Mouse (Mus musculus) midbrain, embryonic 14.5 days (tissue): ENCODE data around the gene Cnr2. TPM values are rescaled to one million over a fixed set of nuclear protein-coding genes. Genes with fewer than 3 reads are reported as not detected.
A peak's percentile ranks its signal among the peaks of the same experiment; 100 is the strongest.

Experiments
- ATAC-seq: fragments of 200-750 bp; cut with Nextera tagmentation; 2 replicates; pipeline ENCODE4 v1.8.0; 2017; ENCODE audit warnings: moderate number of reproducible peaks, moderate library complexity; ENCODE audit not compliant: low FRiP score, low TSS enrichment
- DNase-seq: peaks from one replicate; pipeline ENCODE4 v3.0.0-alpha.2; 2015
- H3K27ac ChIP-seq: fragments of 300-500 bp; sonication (generic); replicated peaks from 2 replicates; pipeline ENCODE4 v1.5.1; 2014; ENCODE audit warnings: mild to moderate bottlenecking, low read depth, low read length, moderate library complexity
- H3K27me3 ChIP-seq: fragments of 300-500 bp; sonication (generic); 2 replicates; pipeline ENCODE4 v1.6.1; 2014; ENCODE audit warnings: low read length, control low read depth, mixed read lengths; ENCODE audit not compliant: control insufficient read depth, insufficient read depth
- H3K36me3 ChIP-seq: fragments of 300-500 bp; sonication (generic); 2 replicates; pipeline ENCODE4 v1.6.1; 2014; ENCODE audit warnings: low read length, control low read depth; ENCODE audit not compliant: control insufficient read depth, insufficient read depth
- H3K4me1 ChIP-seq: fragments of 300-500 bp; sonication (generic); 2 replicates; pipeline ENCODE4 v1.6.1; 2014; ENCODE audit warnings: mild to moderate bottlenecking, antibody characterized with exemption, low read length, control low read depth; ENCODE audit not compliant: control insufficient read depth, insufficient read depth
- H3K4me2 ChIP-seq: fragments of 300-500 bp; sonication (generic); 2 replicates; pipeline ENCODE4 v1.6.1; 2014; ENCODE audit warnings: mild to moderate bottlenecking, low read length, moderate library complexity
- H3K4me3 ChIP-seq: fragments of 300-500 bp; sonication (generic); replicated peaks from 2 replicates; pipeline ENCODE4 v1.5.1; 2014; ENCODE audit warnings: low read depth, low read length
- H3K9ac ChIP-seq: fragments of 300-500 bp; sonication (generic); replicated peaks from 2 replicates; pipeline ENCODE4 v1.6.1; 2014; ENCODE audit warnings: mild to moderate bottlenecking, low read length, moderate library complexity
- H3K9me3 ChIP-seq: fragments of 300-500 bp; sonication (generic); 2 replicates; pipeline ENCODE4 v1.6.1; 2016; ENCODE audit warnings: low read length, control low read depth, mixed read lengths; ENCODE audit not compliant: control insufficient read depth
- WGBS: fragments of 180-500 bp; shearing (Covaris S2); extraction: QIAGEN DNeasy Blood & Tissue Kit; methylation state at CpG from one replicate; pipeline ENCODE4 v1.1.7; 2014; 5-methylcytosine and 5-hydroxymethylcytosine counted together
- polyA plus RNA-seq: library from polyadenylated mRNA; unstranded; fragments of >200 nt; fragmentation: Nextera tagmentation; extraction: Ambion mirVana; gene quantifications from 2 replicates; pipeline ENCODE4 v1.2.1, GENCODE M21; 2014

The Cnr2 gene
- polyA plus RNA-seq, 1 experiment from 2014 or later, result 0.17 TPM

GRCm38 (mm10) chr4:135953179-135953578, 58.0 kb downstream of the Cnr2 start:
- WGBS, result 92% methylated on average over 3 of the region's 3 CpGs
- H3K9ac ChIP-seq, result no peak overlapping the region
- no peak overlapping the region for H3K4me2 ChIP-seq
- H3K36me3 ChIP-seq, result peaks cover 41% of the 10 kb centered on the region
- ATAC-seq, result no peak
- no peak overlapping the region for H3K27ac ChIP-seq
- DNase-seq, result no peak
- no peaks in the 10 kb centered on the region for H3K27me3 ChIP-seq
- H3K4me3 ChIP-seq, result no peak overlapping the region
- H3K9me3 ChIP-seq, result no peaks in the 10 kb centered on the region
- no peaks in the 10 kb centered on the region for H3K4me1 ChIP-seq

- Histone ChIP-seq H3K36me3 (peaks cover 50% of the 10 kb centered on the region), H3K27ac (no peak overlapping the region), H3K9ac (no peak overlapping the region), H3K27me3 (no peaks in the 10 kb centered on the region), H3K4me3 (no peak overlapping the region), H3K4me2 (no peak overlapping the region), H3K9me3 (no peaks in the 10 kb centered on the region), H3K4me1 (no peaks in the 10 kb centered on the region)
- no peak; the same call in 1 of the 2 replicates for ATAC-seq
- DNase-seq, result peak; percentile 88
- 13% methylated on average over 2 of the region's 2 CpGs for WGBS
Measured at GRCm38 (mm10) chr4:135954241-135954640, 59.0 kb downstream of the Cnr2 start.

- DNase-seq, result no peak
- ATAC-seq, result no peak
- H3K4me2 ChIP-seq, result no peak overlapping the region
- 88% methylated on average over 9 of the region's 9 CpGs for WGBS
- H3K9me3 ChIP-seq, result no peaks in the 10 kb centered on the region
- H3K36me3 ChIP-seq, result peaks cover 63% of the 10 kb centered on the region
- no peak overlapping the region for H3K9ac ChIP-seq
- no peaks in the 10 kb centered on the region for H3K27me3 ChIP-seq
- H3K27ac ChIP-seq, result no peak overlapping the region
- no peak overlapping the region for H3K4me3 ChIP-seq
- no peaks in the 10 kb centered on the region for H3K4me1 ChIP-seq
Measured at GRCm38 (mm10) chr4:135955886-135956285, 60.7 kb downstream of the Cnr2 start.

GRCm38 (mm10) chr4:135958354-135958753, 63.2 kb downstream of the Cnr2 start:
- WGBS, result 63% methylated on average over 8 of the region's 8 CpGs
- Histone ChIP-seq H3K9me3 (no peaks in the 10 kb centered on the region), H3K4me2 (no peak overlapping the region), H3K36me3 (peaks cover 54% of the 10 kb centered on the region), H3K4me1 (no peaks in the 10 kb centered on the region; the same call in 1 of the 2 replicates), H3K27me3 (no peaks in the 10 kb centered on the region), H3K9ac (no peak overlapping the region), H3K4me3 (no peak overlapping the region), H3K27ac (no peak overlapping the region)
- DNase-seq (no peak), ATAC-seq (no peak)

GRCm38 (mm10) chr4:135960717-135961116, 65.5 kb downstream of the Cnr2 start:
- H3K4me2 ChIP-seq, result no peak overlapping the region
- H3K27me3 ChIP-seq, result no peaks in the 10 kb centered on the region
- peaks cover 42% of the 10 kb centered on the region for H3K36me3 ChIP-seq
- H3K9me3 ChIP-seq, result no peaks in the 10 kb centered on the region
- H3K9ac ChIP-seq, result no peak overlapping the region
- H3K4me1 ChIP-seq, result peaks cover 6% of the 10 kb centered on the region
- DNase-seq, result peak; percentile 89
- no peak overlapping the region for H3K4me3 ChIP-seq
- WGBS, result 31% methylated on average over 5 of the region's 5 CpGs
- ATAC-seq, result no peak
- no peak overlapping the region for H3K27ac ChIP-seq

- no peak for ATAC-seq
- no peak overlapping the region for H3K27ac ChIP-seq
- H3K36me3 ChIP-seq, result peaks cover 49% of the 10 kb centered on the region
- peaks cover 6% of the 10 kb centered on the region for H3K4me1 ChIP-seq
- DNase-seq, result no peak
- WGBS, result 95% methylated on average over 5 of the region's 5 CpGs
- H3K27me3 ChIP-seq, result no peaks in the 10 kb centered on the region
- no peak overlapping the region for H3K4me2 ChIP-seq
- H3K9me3 ChIP-seq, result no peaks in the 10 kb centered on the region
- H3K9ac ChIP-seq, result no peak overlapping the region
- H3K4me3 ChIP-seq, result no peak overlapping the region
Measured at GRCm38 (mm10) chr4:135961709-135962108, 66.5 kb downstream of the Cnr2 start.

- ATAC-seq (no peak), DNase-seq (no peak)
- Histone ChIP-seq H3K4me3 (no peak overlapping the region; the same call in 1 of the 2 replicates), H3K27me3 (no peaks in the 10 kb centered on the region), H3K36me3 (peaks cover 54% of the 10 kb centered on the region), H3K9ac (no peak overlapping the region), H3K4me2 (no peak overlapping the region), H3K4me1 (peaks cover 6% of the 10 kb centered on the region), H3K27ac (no peak overlapping the region), H3K9me3 (no peaks in the 10 kb centered on the region)
- 93% methylated on average over 7 of the region's 7 CpGs for WGBS
Measured at GRCm38 (mm10) chr4:135962198-135962597, 67.0 kb downstream of the Cnr2 start.

- Histone ChIP-seq H3K9ac (peak overlapping the region; percentile 80), H3K4me3 (peak overlapping the region; percentile 70), H3K4me1 (peaks cover 6% of the 10 kb centered on the region), H3K27ac (peak overlapping the region; percentile 91), H3K9me3 (no peaks in the 10 kb centered on the region), H3K4me2 (peak overlapping the region; percentile 98), H3K27me3 (no peaks in the 10 kb centered on the region), H3K36me3 (peaks cover 57% of the 10 kb centered on the region)
- 6% methylated on average over 15 of the region's 15 CpGs for WGBS
- no peak for DNase-seq
- ATAC-seq, result no peak
Measured at GRCm38 (mm10) chr4:135962946-135963345, 67.8 kb downstream of the Cnr2 start.

- H3K4me2 ChIP-seq, result peak within 1 kb of the TSS; percentile 98
- DNase-seq (peak; percentile 98), ATAC-seq (peak; percentile 93)
- peaks cover 6% of the 10 kb centered on the region for H3K4me1 ChIP-seq
- H3K27ac ChIP-seq, result peak within 1 kb of the TSS; percentile 91
- H3K4me3 ChIP-seq, result peak within 1 kb of the TSS; percentile 70
- H3K27me3 ChIP-seq, result no peaks in the 10 kb centered on the region
- peak within 1 kb of the TSS; percentile 80 for H3K9ac ChIP-seq
- H3K36me3 ChIP-seq, result peaks cover 57% of the 10 kb centered on the region
- WGBS, result under 1% methylated on average over 56 of the region's 56 CpGs
- H3K9me3 ChIP-seq, result no peaks in the 10 kb centered on the region
Measured at GRCm38 (mm10) chr4:135963457-135964193, 68.4 kb downstream of the Cnr2 start, which contains the start of gene Gale. TSS of gene Gale (plus strand) at chr4:135963727.
